Mouse (Mus musculus) lung, postnatal 14 days (tissue): ENCODE results near the gene Cacna1f.

ENCODE experiments used
- DNase-seq: peaks from one replicate; pipeline ENCODE4 v3.0.0; 2021

Cacna1f gene

GRCm38 (mm10) chrX:7678986-7679385, 72.1 kb downstream of the Cacna1f start:
- no peak for DNase-seq

- DNase-seq, result peak; percentile 93
These were observed 72.6 kb downstream of the Cacna1f start for GRCm38 (mm10) chrX:7679405-7680056.

GRCm38 (mm10) chrX:7680057-7680412, 73.2 kb downstream of the Cacna1f start:
- no peak for DNase-seq

- no peak for DNase-seq
These were observed 74.0 kb downstream of the Cacna1f start, which contains the start of gene Magix for GRCm38 (mm10) chrX:7680864-7681263. TSS of gene Magix (minus strand) at chrX:7681251.
